Mouse (Mus musculus) right cerebral cortex, postnatal 4 days (tissue): ENCODE results near the gene Gm28230.

Source experiments
- DNase-seq: peaks from one replicate; pipeline ENCODE4 v3.0.0-alpha.2; 2022

Gm28230 gene

DNA sequence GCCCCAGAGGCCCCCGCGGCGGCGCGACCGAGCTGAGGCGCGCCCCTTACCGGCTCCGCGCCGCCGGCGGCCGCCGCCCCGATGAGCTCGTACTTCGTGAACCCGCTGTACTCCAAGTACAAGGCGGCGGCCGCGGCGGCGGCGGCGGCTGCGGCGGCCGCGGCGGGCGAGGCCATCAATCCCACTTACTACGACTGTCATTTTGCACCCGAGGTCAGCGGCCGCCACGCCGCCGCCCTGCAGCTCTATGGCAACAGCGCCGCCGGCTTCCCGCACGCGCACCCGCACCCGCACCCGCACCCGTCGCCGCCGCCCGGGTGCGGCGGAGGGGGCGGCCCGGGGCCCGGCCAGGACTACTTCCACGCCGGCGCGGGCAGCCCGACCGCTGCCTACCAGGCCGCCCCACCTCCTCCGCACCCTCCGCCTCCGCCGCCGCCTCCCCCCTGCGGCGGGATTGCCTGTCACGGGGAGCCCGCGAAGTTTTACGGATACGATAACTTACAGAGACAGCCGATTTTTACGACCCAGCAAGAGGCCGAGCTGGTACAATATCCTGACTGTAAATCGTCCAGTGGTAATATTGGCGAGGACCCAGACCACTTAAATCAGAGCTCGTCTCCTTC, 20.9 kb upstream of the Gm28230 start:
- no peak for DNase-seq

DNA sequence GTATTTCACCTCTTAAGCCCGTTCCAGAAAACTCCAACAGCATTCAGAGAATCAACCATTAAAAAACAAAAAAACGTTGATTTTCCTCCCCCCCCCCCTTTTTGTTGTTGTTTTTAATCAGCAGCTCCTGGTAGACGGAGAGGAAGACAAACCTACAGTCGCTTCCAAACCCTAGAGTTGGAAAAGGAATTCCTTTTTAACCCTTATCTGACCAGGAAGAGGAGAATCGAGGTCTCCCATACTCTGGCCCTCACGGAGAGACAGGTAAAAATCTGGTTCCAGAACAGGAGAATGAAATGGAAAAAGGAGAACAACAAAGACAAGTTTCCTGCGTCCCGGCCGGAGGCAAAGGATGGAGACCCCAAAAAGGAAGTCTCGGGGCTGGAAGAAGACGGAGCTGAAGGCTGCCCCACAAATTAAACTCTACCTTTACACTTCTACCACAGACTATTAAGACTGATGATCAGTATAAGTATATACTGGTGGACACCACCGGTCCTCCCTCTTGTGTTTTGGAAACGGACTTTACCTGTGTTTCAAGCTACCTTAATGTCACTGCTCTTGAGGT, 20.1 kb upstream of the Gm28230 start:
- DNase-seq, result no peak

DNA sequence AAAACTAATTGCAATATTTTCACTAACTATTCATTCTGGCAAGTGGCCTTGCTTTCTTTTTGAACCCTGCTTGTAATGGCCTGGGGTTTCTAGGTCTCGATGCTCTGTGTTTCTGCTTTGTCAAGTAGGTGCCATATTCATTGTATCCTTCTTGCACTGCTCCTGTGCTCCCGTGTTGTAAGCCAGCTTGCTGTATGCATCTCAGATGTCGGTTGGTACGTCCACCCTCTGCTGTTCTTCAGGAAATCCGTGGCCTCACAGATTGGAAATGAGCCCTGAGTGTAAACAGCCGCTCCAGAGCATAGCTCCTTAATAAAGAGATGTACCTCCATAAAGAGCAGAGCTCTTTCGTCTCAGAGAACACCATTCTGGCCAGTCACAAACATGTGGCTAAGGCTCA, 18.9 kb upstream of the Gm28230 start:
- DNase-seq, result no peak

DNA sequence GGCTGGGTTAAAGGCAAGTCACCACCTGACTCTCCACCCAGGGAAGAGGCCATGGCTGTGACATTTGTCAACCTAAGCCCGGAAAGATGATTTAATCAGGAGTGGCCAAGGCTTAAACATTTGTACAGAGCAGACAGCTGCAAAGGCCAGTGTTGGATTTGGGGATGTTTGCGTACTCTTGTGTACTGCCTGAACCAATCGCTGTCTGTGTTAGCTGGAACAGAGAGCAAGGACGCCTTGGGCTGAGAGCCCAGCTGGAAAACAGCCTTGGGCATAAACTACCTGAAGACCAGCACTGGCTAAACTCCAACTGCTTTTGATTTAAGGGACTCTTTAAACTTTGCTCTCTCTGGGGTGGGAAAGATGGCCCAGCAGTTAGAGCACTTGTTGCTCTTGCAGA, 17.9 kb upstream of the Gm28230 start:
- no peak for DNase-seq

DNA sequence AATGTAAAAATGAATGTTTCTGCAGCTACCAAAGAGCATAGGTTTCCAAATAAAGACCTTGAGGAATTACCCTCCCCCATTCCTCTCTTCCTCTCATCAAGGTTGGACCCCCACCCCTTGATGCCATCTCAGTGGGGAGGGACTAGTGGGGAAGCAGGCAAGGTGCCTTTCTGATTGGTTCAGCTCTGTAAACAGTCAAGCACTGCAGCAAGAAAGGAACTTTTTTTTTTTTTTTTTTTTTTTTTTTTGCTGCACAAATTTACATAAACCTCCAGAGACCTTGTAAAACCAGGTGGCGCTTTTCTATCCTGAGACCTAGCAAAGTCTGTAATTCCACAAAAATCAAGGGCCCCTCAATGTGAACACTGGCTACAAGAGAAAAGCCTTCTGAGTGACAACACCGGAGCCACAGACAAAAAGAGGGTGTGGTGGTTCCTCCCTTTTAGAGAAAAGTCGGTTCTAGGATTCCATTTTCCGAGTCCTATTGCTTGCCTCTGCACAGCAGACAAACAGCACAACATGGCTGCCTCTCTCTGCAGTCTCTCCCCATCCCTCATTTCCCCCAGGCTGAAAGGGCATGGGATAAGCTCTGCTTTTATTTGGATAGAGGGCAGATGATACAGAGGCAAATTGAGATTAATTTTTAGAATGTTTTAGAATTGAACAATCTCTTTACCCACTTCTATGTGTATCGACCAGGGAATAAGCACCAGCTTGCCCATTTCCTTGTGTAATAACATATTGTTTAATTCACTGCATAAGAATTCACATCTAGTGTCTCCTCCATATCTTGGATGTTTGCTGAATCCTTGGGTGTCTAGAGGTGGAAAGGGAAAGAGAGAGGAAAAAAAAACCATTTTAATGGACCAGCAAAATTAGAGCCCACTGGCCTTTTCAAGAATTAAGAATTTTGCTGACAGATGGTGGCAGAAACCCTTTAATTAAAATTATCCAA, 16.8 kb upstream of the Gm28230 start:
- no peak for DNase-seq

DNA sequence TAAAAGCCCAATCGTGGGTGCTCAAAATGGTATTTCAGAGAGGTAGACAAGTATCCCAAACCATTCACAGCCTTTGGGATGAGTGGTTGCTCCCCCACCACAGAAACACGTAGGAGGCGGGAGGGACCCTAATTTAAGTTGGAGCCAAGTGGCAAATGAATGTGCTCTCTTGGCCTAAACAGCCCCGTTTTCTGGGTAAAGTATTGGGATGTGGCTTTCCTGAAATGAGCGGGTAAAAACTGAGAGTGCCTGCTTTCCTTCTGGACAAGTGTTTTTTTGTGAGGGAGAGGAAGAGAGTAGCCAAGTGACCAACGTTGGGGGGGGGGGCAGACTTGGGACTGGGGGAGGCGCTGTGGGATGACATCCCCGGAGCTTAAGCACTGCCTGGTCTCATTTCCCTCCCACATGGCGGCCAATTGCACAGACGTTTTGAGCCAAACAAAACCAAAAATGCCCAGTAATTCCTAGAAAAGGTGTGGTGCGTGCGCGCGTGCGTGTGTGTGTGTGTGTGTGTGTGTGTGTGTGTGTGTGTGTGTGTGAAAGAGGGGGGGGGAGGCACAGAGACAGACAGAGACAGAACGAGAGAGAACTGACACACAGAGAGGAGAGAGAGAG, 15.5 kb upstream of the Gm28230 start:
- DNase-seq, result no peak

DNA sequence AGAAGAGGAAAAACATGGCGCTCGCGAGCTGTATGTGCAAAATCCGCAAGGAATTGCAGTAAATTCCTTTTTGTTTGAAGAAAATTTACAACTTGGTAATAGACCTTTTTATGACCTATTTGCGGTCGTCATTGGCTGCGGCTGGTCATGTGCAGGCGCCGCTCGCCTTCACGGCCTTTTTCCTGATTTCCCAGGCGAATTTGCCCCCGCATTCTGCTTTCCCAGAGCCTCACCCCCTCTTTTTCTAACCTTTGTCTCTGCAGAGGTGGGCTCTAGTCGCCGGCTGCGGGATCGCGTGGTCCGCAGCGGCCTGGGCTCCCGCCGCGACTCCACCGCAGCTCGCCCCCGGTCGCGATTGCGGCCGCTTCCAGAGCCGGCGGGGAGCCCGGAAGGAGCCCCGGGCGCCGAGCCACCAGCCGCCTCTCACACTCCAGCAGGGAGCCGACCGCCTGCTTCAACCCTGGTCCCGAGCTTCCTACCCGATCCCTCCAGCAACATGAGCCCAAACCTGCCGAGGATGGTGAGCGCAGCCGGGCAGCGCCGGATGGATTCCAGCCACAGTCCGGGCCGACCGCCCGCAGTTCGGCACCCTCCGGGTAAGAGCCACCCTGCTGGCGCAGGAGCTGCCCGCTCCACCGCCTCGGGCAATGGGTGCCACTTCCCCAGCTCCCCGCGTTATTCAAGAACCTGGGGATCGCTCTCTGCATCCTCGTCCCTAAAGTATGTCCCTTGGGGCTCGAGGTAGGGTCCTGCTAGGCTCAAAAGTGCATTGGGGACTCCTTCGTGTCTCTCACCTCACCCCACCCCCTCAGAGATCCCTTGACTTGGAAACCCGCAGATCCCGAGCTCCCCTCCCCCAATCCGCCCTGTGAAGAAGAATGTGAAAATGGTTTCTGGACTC, 14.6 kb upstream of the Gm28230 start, which contains the start of the genes Hoxd3 and Hoxd4:
Hoxd3 (plus strand) TSS at position 207 of the 901 bp plus-strand sequence.
Hoxd4 (plus strand) TSS at position 209 of the 901 bp plus-strand sequence.
- DNase-seq, result no peak

DNA sequence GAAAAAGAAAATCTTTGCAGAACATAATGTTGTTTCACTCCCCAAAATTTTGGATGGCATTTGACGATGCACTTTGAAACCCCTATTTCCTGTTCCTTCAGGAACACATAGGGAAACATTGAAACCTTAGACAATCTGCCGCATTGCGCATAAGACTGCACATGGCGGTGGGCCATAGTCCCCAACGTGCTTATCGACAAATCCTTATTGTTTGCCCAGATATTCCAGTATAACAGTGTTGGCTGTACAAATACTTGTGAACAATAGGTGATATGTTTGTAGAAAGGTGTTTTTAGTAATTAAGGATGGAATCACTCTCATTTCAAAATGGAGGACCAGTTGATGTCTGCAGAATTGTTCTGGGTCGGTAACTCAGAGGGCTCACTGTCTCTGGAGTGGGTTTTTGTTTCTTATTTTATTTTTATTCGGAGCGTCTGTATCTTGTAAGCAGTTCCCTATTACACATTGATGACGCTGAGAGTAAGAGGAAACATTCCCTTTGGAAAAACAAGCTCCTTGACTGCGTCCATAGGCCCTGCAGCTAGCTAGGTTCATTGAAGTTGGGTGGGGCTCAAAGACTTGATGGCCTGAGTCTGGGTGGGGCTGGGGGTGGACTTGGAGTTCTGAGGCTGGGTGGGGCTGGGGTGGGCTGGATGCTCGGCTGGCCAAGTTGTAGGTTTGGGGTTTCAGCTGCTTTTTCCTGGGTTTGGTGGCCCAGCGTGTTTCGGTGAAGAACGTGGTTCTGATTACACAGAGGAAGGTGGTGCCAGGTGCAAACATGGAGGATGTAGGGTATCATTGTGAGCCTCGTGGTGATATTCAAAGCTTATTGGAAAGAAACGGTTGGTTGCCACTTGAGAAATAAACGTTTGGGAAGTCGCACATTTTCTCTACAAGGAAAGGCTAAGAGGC, 13.0 kb upstream of the Gm28230 start:
- DNase-seq, result no peak

DNA sequence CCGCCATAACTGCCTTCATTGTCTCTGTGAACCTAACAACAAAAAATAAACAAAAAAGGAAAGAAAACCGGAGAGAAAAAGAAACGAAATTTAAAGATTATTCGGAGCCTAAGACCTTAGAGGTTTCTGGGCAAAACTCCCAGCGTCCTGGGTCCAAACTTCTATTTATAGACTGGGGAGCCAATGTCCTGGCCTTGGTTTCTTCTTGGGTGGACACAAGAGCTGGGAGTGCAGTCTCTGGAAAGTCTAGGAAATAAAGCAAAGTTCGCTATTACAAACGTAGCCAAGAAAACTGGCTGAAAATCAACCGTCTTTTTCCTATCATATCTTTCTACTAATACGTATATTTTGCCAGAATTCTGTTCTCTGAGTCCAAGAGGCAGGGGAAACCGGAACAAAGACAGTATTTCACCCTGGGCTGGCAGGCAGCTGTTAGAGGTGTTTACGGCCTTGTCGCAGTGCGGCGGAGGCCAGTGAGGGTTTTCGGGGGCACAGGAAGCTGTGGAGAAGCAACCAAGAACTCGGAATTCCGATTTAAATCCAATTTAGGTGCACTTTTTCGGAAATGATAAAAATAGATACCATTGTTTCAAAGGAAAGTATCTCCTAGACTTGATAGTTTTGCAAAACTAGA, 12.3 kb upstream of the Gm28230 start:
- no peak for DNase-seq

DNA sequence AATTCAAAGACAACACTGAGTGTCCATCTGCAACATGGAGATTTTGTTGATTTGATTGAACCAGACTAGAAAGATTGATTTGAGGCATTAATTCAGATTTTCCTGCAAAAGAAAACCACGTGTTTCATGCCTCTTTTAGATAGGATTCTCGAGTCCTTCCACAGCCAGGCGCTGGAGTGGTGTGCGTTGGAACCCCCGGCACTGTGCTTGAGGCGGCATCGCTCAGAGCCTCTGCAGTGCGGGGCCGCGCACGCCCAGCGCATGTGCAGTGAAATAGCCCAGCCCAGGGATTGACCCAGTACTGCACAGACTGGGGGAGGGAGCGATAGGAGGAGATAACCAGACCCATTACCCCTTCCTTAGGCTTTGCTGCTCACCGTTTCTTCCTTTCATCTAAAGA, 11.6 kb upstream of the Gm28230 start:
- no peak for DNase-seq

DNA sequence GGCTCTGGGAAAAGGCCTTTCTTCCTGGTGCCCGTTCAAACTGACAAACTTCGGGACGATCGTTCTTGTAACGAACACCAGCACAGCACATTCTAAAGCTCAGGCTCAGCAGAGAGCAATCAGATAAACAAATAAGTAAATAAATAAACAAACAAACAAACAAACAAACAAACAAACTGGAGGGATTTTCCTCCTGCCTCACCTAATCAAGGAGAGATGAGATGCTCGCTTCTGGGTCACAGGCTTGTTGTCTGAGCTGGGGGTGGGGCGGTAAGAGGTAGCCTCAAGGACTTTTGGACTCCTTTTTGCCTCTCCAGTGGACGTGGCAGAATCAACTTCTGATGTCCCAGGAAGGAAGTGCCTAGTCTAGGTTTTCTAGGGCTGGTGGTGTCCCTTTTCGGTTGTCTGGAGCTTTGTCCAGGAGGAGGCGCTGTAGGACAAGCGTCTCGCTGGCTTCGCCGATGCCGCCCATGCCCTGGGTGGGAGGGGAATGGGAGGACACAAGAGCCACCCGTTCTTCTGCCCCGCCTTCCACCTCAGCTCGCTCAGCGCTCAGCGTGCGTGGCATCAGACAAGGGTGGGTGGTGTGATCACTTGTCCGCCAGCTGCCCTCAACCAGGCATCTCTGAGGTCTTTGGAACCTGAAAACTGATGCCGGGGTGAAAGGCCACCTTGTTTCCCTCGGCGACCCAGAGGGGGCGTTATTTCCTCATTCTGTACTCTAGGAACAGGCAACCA, 10.9 kb upstream of the Gm28230 start:
- DNase-seq, result peak; percentile 95

DNA sequence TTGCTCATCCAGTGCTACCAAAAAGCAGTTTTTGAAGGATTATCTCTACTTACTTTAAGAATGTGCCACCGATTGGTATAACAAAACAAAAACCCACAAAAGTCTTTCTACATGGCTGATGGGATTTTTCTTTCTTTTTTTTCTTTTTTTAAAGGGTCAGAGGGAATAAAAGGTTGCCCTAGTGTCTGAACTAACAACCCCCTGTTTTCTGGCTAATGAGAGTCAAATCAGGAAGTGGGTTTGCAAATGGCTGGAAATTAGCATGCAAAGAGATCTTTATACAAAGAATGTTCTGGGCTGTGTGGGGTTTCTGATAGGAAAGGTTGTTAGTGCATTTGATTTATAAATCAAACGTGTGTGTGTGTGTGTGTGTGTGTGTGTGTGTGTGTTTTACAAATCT, 6.1 kb upstream of the Gm28230 start:
- DNase-seq, result no peak

DNA sequence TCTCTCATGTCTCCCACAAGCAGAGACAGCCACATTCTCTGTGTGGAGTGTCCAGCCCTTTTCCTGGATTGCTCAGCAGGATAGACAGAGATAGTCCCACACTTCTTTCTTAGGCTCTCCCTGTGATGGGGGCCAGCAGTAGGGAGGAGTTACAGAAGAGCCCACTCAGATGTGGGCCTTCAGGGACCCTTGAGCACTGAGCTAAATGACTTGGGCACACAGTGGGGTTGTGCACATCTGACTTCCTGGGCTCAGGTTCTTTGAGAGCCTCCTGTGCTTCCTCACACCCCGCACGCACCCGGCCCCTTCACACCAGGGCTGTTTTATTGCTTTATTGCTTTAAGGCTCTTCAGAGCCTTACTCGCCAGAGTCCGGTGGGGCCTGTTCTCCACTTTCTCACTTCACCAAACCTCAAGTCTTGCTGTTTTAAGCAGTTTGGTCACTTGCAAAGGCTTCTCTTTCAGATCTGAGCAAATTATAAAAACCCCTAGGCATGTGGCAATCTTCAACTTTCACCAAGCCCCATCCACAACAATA, 5.5 kb upstream of the Gm28230 start:
- no peak for DNase-seq

DNA sequence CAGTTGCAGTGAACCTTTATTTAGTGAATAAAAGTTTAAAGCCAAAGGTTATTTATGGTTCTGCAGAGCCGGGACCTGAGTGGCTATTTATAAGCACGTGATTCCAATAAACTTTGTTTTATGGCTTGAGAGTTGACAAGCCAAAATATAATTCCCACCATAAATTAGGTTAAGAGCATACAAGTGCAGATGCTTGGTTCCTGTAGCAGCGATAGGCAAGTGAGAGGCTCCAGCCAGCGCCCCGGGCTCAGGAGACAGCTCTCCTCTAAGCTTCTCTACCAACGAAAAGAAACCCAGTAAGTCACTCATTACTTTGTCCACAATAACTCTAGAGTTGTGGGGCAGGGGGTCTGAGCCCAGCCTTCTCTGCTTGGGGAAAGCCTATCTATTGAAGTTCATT, 4.6 kb upstream of the Gm28230 start:
- no peak for DNase-seq

DNA sequence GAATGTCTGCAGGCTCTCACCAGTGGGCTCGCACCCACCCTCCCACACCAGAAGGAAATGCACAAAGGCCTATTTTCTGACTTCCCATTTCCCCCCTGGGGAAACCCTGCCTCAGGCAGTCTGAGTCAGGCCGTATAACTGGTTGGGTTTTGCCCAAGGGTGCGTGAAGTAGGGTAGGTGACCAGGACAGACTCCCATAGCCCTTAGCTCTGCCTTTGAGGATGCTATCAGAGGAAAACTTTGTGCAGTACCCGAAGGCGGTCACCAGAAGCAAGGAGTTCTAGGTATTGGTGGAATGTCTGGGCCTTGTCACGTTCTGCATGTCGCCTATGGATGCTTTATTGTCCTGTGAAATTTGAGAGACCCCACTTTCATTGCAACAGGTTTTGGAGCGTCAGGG, 3.6 kb upstream of the Gm28230 start:
- no peak for DNase-seq

DNA sequence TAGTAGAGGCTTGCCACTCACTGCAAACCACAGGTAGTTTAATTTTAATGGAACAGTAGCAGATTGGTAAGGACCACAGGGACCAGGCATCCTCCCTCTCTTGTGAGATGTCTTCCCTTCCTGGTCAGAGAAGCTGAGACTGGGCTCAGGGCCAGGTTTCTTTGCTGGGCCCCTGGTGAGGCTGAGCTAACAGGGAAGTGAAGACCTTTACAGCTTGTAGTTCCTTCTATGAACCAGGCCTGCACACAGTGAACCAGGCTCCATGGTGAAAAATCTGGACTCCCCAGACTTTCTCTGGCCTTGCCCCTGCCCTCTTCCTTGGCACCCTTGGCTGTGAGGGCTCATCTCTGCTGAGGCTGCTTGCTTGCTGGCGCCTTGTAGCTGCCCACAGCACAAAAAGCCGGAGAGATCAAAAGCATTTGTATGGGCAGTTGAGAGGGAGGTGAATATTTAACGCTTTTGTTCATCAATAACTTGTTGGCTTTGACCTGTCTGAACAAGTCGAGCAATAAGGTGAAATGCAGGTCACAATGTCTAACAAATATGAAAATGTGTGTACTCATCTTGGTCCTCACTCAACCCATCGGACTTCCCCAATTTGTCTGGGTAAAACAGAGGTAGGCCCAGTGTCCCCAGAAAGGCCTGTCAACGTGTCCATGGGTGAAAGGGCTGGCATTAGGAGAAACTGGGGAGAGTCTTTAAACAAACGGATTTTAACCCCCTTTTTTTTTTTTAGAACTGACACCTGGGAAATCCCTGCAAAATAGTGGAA, 2.1 kb upstream of the Gm28230 start:
- no peak for DNase-seq

DNA sequence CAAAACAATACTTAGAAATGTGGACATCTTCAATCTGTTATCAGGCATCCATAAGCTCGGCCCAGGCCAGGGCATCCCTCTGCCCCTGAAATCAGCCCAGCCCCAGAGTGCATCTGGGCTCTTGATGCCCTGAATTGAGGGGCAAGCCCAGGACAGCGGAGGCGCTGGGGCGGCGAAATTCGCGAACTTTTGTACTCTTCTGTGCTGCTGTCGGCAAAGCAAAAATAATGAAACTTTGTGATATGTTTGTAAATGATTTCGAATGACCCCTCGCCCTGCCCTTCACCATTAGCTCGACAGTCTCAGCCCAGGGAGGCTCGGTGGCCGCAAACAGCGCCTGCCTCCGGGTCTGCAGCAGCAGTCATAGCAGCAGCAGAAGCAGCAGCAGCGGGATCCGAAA, 1.4 kb upstream of the Gm28230 start:
- no peak for DNase-seq

DNA sequence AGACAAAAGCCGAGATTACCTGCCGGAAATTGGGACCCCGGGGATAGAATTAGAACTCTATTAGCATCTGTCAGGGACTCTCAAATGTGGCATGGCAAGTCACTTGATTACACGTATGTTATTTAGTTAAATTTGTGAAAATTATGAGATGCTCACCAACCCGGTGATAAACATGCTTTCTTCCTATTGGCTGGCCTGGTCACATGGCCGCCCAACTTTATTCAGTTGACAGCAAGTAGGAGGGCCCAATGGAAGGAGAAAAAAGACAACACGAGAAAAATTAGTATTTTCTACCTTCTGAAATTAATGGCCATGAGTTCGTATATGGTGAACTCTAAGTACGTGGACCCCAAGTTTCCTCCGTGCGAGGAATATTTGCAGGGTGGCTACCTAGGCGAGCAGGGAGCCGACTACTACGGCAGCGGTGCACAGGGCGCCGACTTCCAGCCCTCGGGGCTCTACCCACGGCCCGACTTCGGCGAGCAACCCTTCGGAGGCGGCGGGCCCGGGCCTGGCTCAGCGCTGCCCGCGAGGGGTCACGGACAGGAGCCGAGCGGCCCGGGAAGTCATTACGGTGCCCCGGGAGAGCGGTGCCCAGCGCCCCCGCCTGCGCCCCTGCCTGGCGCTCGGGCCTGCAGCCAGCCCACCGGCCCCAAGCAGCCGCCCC, 578 bp downstream of the Gm28230 start:
- no peak for DNase-seq
